Mouse (Mus musculus) heart, adult 2 months (tissue): ENCODE measurements around the gene Gnptg.

ENCODE experiments used
- CTCF ChIP-seq: fragments of 200-600 bp; IDR thresholded peaks from 2 replicates; pipeline ENCODE4 v1.8.1; 2022; ENCODE audit warnings: antibody characterized with exemption, mild to moderate bottlenecking, moderate library complexity
- POLR2A ChIP-seq: fragments of 200-500 bp; IDR thresholded peaks from 2 replicates; pipeline ENCODE4 v1.6.1; 2011; ENCODE audit warnings: mild to moderate bottlenecking, low read depth, low read length, control low read depth; ENCODE audit not compliant: insufficient read depth

GRCm38 (mm10) chr17:25227991-25228390, 11.9 kb downstream of the Gnptg start:
- no peak for TF ChIP-seq POLR2A
- TF ChIP-seq CTCF = no peak
